Mouse (Mus musculus): ENCODE measurements around the gene Serpinb12. TPM values are rescaled to one million over a fixed set of nuclear protein-coding genes. Genes with fewer than 3 reads are reported as not detected.
"Not testable (repeated sequence)": the region's sequence is repeated elsewhere in the genome, so short reads cannot be mapped to it uniquely, and the experiment has no call there.

Serpinb12 gene
- polyA plus RNA-seq (2015; fragmentation: Nextera tagmentation; extraction: Ambion mirVana) = 0.09 and 0.43 TPM in 2 replicates

GRCm38 (mm10) chr1:106934265-106934664 is at the start of gene Serpinb12:
Gene Serpinb12 (plus strand): TSS chr1:106934449.
- Histone ChIP-seq H3K9me3 (no peaks in the 10 kb centered on the region), H3K4me2 (no peak within 1 kb of the TSS), H3K27me3 (replicated peaks) (no peaks in the 10 kb centered on the region), H3K4me3 (no peak within 1 kb of the TSS), H3K9ac (no peak within 1 kb of the TSS), H3K27ac (replicated peaks) (no peak within 1 kb of the TSS), H3K4me1 (no peaks in the 10 kb centered on the region), H3K36me3 (no peaks in the 10 kb centered on the region)
- 58% methylated on average over 6 of the region's 6 CpGs for WGBS
- no peak for ATAC-seq (ENCODE audit: extremely low read depth, insufficient number of reproducible peaks, low FRiP score, low TSS enrichment)

GRCm38 (mm10) chr1:106895142-106895541 is 39.1 kb upstream of the Serpinb12 start:
- not testable (repeated sequence) for H3K4me3 ChIP-seq; H3K27ac ChIP-seq (replicated peaks); H3K27me3 ChIP-seq (replicated peaks); H3K4me2 ChIP-seq; H3K36me3 ChIP-seq; H3K9ac ChIP-seq; ATAC-seq (ENCODE audit: extremely low read depth, insufficient number of reproducible peaks, low FRiP score, low TSS enrichment); H3K4me1 ChIP-seq; H3K9me3 ChIP-seq

- ATAC-seq (ENCODE audit: extremely low read depth, insufficient number of reproducible peaks, low FRiP score, low TSS enrichment) = no peak
- no peaks in the 10 kb centered on the region for H3K9me3 ChIP-seq
- WGBS = 32% methylated on average over 4 of the region's 4 CpGs
- H3K4me2 ChIP-seq = no peak overlapping the region
- H3K27me3 ChIP-seq (replicated peaks) = no peaks in the 10 kb centered on the region
- no peak overlapping the region for H3K4me3 ChIP-seq
- no peak overlapping the region for H3K27ac ChIP-seq (replicated peaks)
- no peaks in the 10 kb centered on the region for H3K36me3 ChIP-seq
- H3K4me1 ChIP-seq = no peaks in the 10 kb centered on the region
- no peak overlapping the region for H3K9ac ChIP-seq
Observed at GRCm38 (mm10) chr1:106901406-106901805, 32.8 kb upstream of the Serpinb12 start.

- 73% methylated on average over 4 of the region's 4 CpGs for WGBS
- no peaks in the 10 kb centered on the region for H3K9me3 ChIP-seq
Observed at GRCm38 (mm10) chr1:106931954-106932353, 2.3 kb upstream of the Serpinb12 start.

DNA sequence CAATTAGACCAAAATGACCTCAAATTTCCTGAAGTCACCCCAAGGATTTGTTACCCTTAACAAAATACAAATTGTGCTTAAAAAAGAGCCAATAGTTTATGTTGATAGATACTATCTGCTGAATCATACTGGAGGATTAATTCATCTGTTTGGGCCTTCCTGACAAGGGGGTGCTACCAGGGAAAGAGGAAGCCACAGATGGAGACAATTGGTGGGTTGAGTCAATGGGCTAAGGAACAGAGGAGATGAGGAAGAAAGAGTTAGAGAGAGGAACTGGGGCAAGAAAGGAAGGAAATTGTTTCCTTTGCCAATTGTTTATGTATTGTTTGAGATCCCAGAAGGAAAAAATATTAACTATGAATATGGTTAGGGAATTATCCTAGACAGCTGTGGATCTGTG is 591 bp upstream of the Serpinb12 start:
- H3K9ac ChIP-seq = no peak overlapping the region
- H3K4me2 ChIP-seq = no peak overlapping the region
- H3K36me3 ChIP-seq = no peaks in the 10 kb centered on the region
- no peaks in the 10 kb centered on the region for H3K9me3 ChIP-seq
- no peaks in the 10 kb centered on the region for H3K27me3 ChIP-seq (replicated peaks)
- H3K4me3 ChIP-seq = no peak overlapping the region
- ATAC-seq (ENCODE audit: extremely low read depth, insufficient number of reproducible peaks, low FRiP score, low TSS enrichment) = no peak
- no peak overlapping the region for H3K27ac ChIP-seq (replicated peaks)
- no peaks in the 10 kb centered on the region for H3K4me1 ChIP-seq

More at GRCm38 (mm10) chr1:106931954-106932353, 2.3 kb upstream of the Serpinb12 start:
- H3K4me2 ChIP-seq = no peak overlapping the region
- H3K27me3 ChIP-seq (replicated peaks) = no peaks in the 10 kb centered on the region
- H3K4me1 ChIP-seq = no peaks in the 10 kb centered on the region
- H3K36me3 ChIP-seq = no peaks in the 10 kb centered on the region
- no peak for ATAC-seq (ENCODE audit: extremely low read depth, insufficient number of reproducible peaks, low FRiP score, low TSS enrichment)
- no peak overlapping the region for H3K9ac ChIP-seq
- H3K4me3 ChIP-seq = no peak overlapping the region
- H3K27ac ChIP-seq (replicated peaks) = no peak overlapping the region

- no peak overlapping the region for H3K4me2 ChIP-seq
- H3K4me1 ChIP-seq = no peaks in the 10 kb centered on the region
- no peaks in the 10 kb centered on the region for H3K9me3 ChIP-seq
- H3K27me3 ChIP-seq (replicated peaks) = no peaks in the 10 kb centered on the region
- no peak overlapping the region for H3K27ac ChIP-seq (replicated peaks)
- ATAC-seq (ENCODE audit: extremely low read depth, insufficient number of reproducible peaks, low FRiP score, low TSS enrichment) = no peak
- no peak overlapping the region for H3K4me3 ChIP-seq
- H3K9ac ChIP-seq = no peak overlapping the region
- WGBS = 53% methylated on average over 1 of the region's 1 CpGs
- no peaks in the 10 kb centered on the region for H3K36me3 ChIP-seq
Observed at GRCm38 (mm10) chr1:106947217-106947616, 13.0 kb downstream of the Serpinb12 start.

- 67% methylated on average over 3 of the region's 3 CpGs for WGBS
- no peak overlapping the region for H3K27ac ChIP-seq (replicated peaks)
- no peak for ATAC-seq (ENCODE audit: extremely low read depth, insufficient number of reproducible peaks, low FRiP score, low TSS enrichment)
- H3K4me1 ChIP-seq = no peaks in the 10 kb centered on the region
- no peaks in the 10 kb centered on the region for H3K36me3 ChIP-seq
- H3K4me3 ChIP-seq = no peak overlapping the region
- no peak overlapping the region for H3K9ac ChIP-seq
- H3K27me3 ChIP-seq (replicated peaks) = no peaks in the 10 kb centered on the region
- H3K4me2 ChIP-seq = no peak overlapping the region
- H3K9me3 ChIP-seq = no peaks in the 10 kb centered on the region
Observed at GRCm38 (mm10) chr1:106959981-106960380, 25.7 kb downstream of the Serpinb12 start.

DNA sequence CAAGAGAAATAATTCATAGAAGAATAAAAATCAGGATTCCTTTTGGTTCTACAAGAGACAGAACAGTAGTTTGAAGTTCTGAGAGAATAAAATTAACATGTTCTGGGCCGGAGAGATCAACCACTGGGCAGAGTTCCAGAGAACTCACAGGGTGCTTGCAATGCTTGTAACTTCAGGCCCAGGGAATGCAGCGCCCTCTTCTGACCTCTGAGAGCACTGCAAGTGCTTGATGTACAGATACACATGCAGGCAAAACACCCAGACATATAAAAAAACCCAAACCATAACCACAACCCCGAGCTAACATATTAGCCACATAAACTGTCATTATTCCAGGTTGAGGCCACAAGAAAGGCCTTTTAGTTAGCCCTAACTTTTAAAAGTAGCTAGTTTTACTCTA is 26.8 kb downstream of the Serpinb12 start:
- Histone ChIP-seq H3K9me3 (no peaks in the 10 kb centered on the region), H3K4me2 (no peak overlapping the region), H3K9ac (no peak overlapping the region), H3K4me3 (no peak overlapping the region), H3K4me1 (no peaks in the 10 kb centered on the region), H3K27me3 (replicated peaks) (no peaks in the 10 kb centered on the region), H3K36me3 (no peaks in the 10 kb centered on the region), H3K27ac (replicated peaks) (no peak overlapping the region)
- ATAC-seq (ENCODE audit: extremely low read depth, insufficient number of reproducible peaks, low FRiP score, low TSS enrichment) = no peak
- 36% methylated on average over 3 of the region's 3 CpGs for WGBS

GRCm38 (mm10) chr1:106980684-106981083 is 46.4 kb downstream of the Serpinb12 start, which contains the start of gene Serpinb13:
Gene Serpinb13 (plus strand): TSS chr1:106980984.
- Histone ChIP-seq H3K27me3 (replicated peaks) (no peaks in the 10 kb centered on the region), H3K36me3 (no peaks in the 10 kb centered on the region), H3K4me3 (no peak within 1 kb of the TSS), H3K27ac (replicated peaks) (no peak within 1 kb of the TSS), H3K4me2 (no peak within 1 kb of the TSS), H3K9ac (no peak within 1 kb of the TSS), H3K4me1 (no peaks in the 10 kb centered on the region), H3K9me3 (no peaks in the 10 kb centered on the region)
- ATAC-seq (ENCODE audit: extremely low read depth, insufficient number of reproducible peaks, low FRiP score, low TSS enrichment) = no peak

DNA sequence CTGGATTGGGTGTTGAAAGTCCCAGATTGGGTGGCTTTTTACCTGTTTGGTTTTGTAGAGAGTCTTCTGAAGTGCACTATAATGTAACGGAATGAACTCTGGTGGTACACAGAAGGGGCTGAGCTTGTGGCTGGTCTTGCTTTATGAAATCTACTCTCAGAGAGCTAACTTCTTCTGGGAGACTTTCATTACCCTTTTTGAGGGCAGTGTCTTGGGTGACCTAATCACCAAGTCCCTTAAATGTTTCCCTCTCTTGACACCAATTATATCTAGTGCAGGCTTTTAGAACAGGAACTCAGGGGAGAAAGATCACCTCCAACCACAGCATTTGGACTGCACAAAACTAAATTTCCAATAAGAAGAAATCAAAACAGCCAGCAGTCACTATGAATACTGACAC is 48.8 kb downstream of the Serpinb12 start:
- Histone ChIP-seq H3K9me3 (no peaks in the 10 kb centered on the region), H3K27ac (replicated peaks) (no peak overlapping the region), H3K4me3 (no peak overlapping the region), H3K4me1 (no peaks in the 10 kb centered on the region), H3K27me3 (replicated peaks) (no peaks in the 10 kb centered on the region), H3K4me2 (no peak overlapping the region), H3K9ac (no peak overlapping the region), H3K36me3 (no peaks in the 10 kb centered on the region)
- no peak for ATAC-seq (ENCODE audit: extremely low read depth, insufficient number of reproducible peaks, low FRiP score, low TSS enrichment)
- 76% methylated on average over 1 of the region's 1 CpGs for WGBS

- 56% methylated on average over 2 of the region's 2 CpGs for WGBS
- H3K9me3 ChIP-seq = no peaks in the 10 kb centered on the region
- no peak overlapping the region for H3K4me2 ChIP-seq
- no peak overlapping the region for H3K27ac ChIP-seq (replicated peaks)
- ATAC-seq (ENCODE audit: extremely low read depth, insufficient number of reproducible peaks, low FRiP score, low TSS enrichment) = no peak
- no peak overlapping the region for H3K9ac ChIP-seq
- H3K27me3 ChIP-seq (replicated peaks) = no peaks in the 10 kb centered on the region
- no peaks in the 10 kb centered on the region for H3K4me1 ChIP-seq
- no peak overlapping the region for H3K4me3 ChIP-seq
- no peaks in the 10 kb centered on the region for H3K36me3 ChIP-seq
Observed at GRCm38 (mm10) chr1:106983865-106984264, 49.6 kb downstream of the Serpinb12 start.

DNA sequence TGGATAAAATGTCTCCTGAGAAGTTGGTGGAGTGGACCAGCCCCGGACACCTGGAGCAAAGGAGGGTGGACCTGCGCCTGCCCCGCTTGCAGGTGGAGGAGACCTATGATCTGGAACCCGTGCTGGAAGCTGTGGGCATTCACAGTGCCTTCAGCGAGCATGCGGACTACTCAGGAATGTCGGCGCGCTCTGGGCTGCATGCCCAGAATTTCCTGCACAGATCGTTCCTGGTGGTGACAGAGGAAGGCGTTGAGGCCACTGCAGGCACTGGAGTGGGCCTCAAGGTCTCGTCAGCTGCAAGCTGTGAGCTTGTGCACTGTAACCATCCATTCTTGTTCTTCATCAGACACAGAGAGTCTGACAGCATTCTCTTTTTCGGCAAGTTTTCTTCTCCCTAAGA is 66.2 kb downstream of the Serpinb12 start:
- no peaks in the 10 kb centered on the region for H3K27me3 ChIP-seq (replicated peaks)
- no peak overlapping the region for H3K4me3 ChIP-seq
- peak overlapping the region; percentile 81 for H3K27ac ChIP-seq (replicated peaks)
- 30% methylated on average over 13 of the region's 13 CpGs for WGBS
- H3K4me1 ChIP-seq = peaks cover 10% of the 10 kb centered on the region
- no peaks in the 10 kb centered on the region for H3K36me3 ChIP-seq
- no peak overlapping the region for H3K9ac ChIP-seq
- peak; percentile 68 for ATAC-seq (ENCODE audit: extremely low read depth, insufficient number of reproducible peaks, low FRiP score, low TSS enrichment)
- H3K4me2 ChIP-seq = peak overlapping the region; percentile 34
- no peaks in the 10 kb centered on the region for H3K9me3 ChIP-seq

All from heart, embryonic 13.5 days (tissue).